Mouse (Mus musculus): Measurements from ENCODE around the gene Irak2.

Irak2 gene

DNA sequence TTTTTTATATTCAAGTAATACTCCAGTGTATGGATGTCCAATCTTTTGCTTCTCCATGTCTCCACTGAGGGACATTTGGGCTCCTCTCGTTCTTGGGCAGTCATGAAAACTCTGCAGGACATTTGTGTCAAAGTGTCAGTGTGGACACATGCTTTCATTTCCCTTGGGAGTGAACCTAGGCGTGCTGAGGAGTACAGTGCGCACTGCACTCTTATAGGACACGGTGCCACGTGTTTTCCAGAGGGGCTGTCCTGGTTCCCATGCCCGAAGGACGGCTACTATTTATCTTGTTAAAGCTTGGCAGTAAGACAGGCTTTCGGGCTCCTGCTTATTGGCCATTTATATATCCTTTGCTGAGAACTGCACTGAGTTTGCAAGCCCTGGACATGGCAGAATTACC is 4.3 kb downstream of the Irak2 start:
- DNase-seq (ENCODE audit: low spot score in 2 of 2) = no peak

DNA sequence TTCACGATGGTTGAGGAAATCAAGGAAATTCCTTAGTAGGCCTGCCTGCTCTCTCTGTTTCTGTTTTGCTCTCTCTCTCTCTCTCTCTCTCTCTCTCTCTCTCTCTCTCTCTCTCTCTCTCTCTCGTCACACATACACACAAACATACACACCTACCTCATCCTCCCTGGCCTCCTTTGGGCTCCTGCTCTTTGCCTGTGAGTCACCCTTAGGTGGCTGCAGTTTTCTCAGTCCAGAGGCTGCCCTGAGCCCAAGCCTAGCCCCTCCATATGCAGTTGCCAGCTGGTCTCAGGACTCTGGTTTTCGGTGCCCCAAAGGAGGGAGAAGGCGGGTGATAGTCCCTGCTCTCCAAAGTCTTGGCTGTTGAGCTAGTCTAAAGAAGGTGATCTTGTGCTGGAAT is 4.8 kb downstream of the Irak2 start:
- DNase-seq (ENCODE audit: low spot score in 2 of 2) = no peak

DNA sequence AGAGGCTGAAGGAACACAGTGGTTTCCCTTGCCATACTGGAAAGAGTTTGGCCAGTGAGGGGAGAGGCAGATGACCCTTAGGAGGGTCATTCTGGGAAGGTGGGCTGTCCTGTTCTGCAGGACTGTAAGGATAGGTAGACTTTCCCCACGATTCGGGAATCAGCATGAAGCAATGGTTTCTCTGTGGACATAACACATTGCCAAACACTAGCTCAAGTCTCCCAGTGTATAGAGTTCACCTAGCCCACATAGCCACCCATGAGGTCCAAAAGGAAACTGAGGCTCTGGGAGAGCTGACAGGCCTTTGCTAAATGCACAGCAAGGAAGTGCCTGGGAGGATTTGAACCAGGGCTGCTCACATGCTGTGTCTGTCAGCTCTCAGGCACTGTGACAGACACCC is 5.7 kb downstream of the Irak2 start:
- no peak for DNase-seq (ENCODE audit: low spot score in 2 of 2)

DNA sequence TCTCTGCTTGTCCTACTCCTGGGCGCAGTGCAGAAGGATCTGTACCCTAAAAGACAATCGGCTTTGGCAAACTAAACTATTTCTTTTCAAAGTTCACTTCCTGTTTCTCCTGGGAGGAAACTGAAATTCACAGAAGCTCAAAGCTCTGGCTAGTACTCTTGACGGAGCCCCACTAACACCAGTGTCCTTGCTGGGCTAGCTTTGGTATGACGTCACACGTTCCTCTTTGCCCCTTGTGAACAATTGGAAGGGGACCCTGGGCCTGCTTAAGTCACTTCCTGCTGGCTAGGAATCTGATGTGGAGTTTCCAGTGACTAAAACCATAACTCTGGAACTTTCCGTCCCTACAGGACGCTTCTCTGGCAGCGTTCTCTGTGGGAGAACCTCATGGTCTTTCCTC is 6.5 kb downstream of the Irak2 start:
- no peak for DNase-seq (ENCODE audit: low spot score in 2 of 2)

GRCm38 (mm10) chr6:113649346-113650196 is 11.3 kb downstream of the Irak2 start:
- DNase-seq (ENCODE audit: low spot score in 2 of 2) = no peak

GRCm38 (mm10) chr6:113650197-113650640 is 12.0 kb downstream of the Irak2 start:
- no peak for DNase-seq (ENCODE audit: low spot score in 2 of 2)

- DNase-seq (ENCODE audit: low spot score in 2 of 2) = no peak
Observed at GRCm38 (mm10) chr6:113651626-113652025, 13.4 kb downstream of the Irak2 start.

DNA sequence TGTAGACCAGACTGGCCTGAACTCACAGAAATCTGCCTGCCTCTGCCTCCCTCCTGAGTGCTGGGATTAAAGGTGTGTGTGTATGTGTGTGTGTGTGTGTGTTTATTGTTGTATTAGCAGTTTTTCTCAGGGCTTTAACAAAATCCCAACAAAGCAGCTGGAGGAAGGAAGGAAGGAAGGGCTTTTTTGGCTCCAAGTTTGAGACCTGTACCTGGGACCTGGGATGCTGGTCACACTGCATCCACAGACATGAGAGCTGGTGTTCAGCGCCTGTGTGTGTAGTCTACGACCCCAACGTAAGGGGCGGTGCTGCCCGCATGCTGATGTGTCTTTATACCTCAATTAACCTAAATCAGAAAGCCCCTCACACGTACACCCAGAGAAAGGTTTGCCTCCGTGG is 15.3 kb downstream of the Irak2 start:
- no peak for DNase-seq (ENCODE audit: low spot score in 2 of 2)

DNA sequence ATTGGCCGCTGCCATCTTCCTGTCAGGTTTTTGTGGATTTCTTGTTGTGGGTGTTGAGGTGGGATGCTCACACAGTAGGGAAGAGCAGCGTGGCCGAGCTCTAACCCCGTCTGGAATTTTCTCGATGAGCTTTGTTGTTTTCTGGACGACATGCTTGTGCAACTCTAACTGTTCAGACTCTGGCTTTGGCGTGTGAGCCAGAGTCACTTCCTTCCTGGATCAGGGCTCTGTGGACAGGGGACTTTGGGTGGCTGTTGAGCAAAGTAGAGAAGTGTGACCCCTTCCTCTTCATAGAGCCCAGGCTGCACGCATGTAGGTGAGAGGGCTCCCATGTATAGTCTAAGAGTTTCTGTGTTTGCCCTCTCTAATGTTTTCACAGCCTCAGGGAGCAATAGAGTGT is 15.8 kb downstream of the Irak2 start:
- DNase-seq (ENCODE audit: low spot score in 2 of 2) = no peak

DNA sequence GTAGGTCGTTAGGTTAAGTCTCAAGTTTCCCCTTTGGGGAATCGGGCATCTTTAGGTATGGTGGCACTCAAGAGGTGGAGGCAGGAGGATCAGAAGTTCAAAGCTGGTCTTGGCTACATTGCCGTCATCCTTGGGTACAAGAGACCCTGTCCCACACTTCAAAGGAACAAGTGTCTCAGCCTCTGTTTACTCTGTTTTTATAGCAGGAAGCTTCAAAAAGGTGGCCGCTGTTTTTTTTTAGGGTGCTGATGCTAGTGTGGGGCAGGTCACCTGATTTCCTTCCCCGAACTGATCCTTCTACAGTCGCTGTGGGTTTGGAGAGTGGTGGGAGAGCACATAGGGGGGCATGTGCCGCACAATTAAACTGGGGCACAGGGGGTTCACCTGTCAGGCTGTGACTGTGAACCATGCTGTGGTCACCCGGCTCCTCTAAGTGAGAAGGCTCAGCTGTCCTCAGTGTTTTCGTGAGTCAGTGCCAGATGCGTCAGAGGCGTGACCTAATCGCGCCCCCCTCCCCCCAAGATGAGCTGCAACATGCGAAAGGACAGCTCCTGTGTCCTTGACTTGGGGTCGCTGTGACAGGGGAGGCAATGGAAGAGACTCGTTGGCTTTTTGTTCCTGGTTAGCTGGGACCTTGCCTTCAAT is 16.6 kb downstream of the Irak2 start:
- DNase-seq (ENCODE audit: low spot score in 2 of 2) = no peak

GRCm38 (mm10) chr6:113655475-113655874 is 17.2 kb downstream of the Irak2 start:
- no peak for DNase-seq (ENCODE audit: low spot score in 2 of 2)

GRCm38 (mm10) chr6:113656847-113657246 is 18.6 kb downstream of the Irak2 start:
- DNase-seq (ENCODE audit: low spot score in 2 of 2) = no peak

- no peak for DNase-seq (ENCODE audit: low spot score in 2 of 2)
Observed at GRCm38 (mm10) chr6:113658226-113658625, 20.0 kb downstream of the Irak2 start.

DNA sequence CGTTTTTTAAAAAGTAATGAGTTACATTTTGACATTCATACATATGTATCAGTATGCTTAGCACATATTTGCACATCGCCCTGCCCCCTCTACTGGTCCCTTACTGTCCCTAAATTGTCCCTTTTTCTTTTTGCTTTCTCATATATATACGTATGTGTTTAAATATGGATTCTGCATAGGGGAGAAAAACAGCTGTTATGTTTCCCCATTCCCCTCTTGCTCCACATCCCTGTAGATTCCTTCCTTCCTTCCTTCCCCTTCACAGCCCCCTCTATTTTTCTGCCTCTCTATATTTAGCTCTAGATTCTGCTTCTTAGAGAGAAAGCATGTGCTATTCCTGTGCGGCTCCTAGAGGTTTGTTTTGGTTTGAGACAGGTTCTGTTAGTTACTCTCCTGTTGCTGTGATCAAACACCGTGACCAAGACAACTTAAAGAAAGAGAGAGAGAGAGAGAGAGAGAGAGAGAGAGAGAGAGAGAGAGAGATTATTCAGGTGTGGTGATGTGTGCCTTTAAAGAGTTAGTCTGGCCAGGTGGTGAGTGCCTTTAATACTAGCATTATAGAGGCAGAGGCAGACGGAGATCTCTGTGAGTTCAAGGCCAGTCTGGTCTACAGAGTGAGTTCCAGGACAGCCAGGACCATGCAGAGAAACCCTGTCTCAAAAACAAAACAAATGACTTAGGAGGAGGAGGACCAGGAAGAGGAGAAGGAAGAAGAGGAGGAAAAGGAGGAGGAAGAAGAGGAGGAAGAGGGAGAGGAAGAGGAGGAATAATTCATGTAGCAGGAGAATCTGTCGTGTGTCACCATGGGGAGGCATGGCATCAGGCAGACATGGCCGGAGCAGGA is 21.6 kb downstream of the Irak2 start:
- DNase-seq (ENCODE audit: low spot score in 2 of 2) = no peak

DNA sequence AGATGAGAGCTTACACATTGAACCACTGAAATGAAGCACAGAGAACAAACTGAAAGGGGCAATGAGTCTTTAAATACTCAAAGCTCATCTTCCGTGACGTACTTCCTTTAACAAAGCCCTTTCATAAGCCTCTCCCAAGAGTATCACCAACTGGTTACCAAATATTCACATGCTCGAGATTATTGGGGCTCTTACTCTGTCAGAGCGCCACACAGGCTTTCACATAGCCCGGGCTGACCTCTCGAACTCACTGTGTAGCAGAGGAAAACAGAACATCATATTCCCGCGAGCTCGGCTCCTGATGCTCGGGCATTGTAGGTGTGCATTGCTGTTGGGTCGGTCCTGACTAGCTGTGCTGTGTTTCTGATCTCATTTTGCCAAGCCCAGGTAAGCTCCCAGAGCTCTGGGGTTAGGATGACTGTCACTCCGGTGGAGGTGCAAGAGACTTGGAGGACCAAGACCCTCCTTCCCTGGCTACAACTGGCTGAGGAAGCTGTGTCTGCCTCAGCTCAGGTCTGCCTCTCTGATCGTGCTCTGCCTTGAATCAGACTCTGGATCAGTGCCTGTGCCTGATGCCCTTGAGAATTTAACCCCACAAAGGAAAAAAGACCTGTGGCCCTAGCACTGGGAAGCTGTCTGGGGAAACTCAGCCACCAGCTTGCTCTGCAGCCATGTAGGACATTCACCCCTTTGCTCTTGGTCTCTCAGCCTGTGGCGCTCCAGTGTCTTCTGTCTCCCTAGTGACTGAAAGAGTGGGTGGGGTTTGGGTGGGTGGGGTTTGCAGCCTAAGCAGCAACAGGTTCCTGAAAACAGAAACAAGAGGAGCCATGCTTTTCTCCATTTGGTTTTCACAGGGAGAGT is 22.5 kb downstream of the Irak2 start:
- DNase-seq (ENCODE audit: low spot score in 2 of 2) = no peak

GRCm38 (mm10) chr6:113661353-113662241 is 23.3 kb downstream of the Irak2 start:
- DNase-seq (ENCODE audit: low spot score in 2 of 2) = no peak

GRCm38 (mm10) chr6:113662964-113663700 is 24.9 kb downstream of the Irak2 start:
- DNase-seq (ENCODE audit: low spot score in 2 of 2) = no peak

GRCm38 (mm10) chr6:113664305-113664704 is 26.0 kb downstream of the Irak2 start:
- no peak for DNase-seq (ENCODE audit: low spot score in 2 of 2)

- DNase-seq (ENCODE audit: low spot score in 2 of 2) = no peak
Observed at GRCm38 (mm10) chr6:113667611-113668122, 29.4 kb downstream of the Irak2 start.

All from thymus, postnatal 10 days (tissue).